Mouse (Mus musculus): Measurements from ENCODE around the gene Zbtb42. TPM values are rescaled to one million over a fixed set of nuclear protein-coding genes. Genes with fewer than 3 reads are reported as not detected.

Gene Zbtb42
- total and polyA plus RNA-seq, 3 experiments: 7.6 to 11.4 TPM; not detected in 1

GRCm38 (mm10) chr12:112660576-112661326 lies 17.9 kb upstream of the Zbtb42 start:
- Histone ChIP-seq H3K79me2 (ENCODE audit: control insufficient read depth, insufficient read depth, low read length, poor library complexity) (peaks cover 16% of the 10 kb centered on the region; the same call in 1 of the 2 replicates), H3K27ac (ENCODE audit: control insufficient read depth, low read depth, low read length) (no peak overlapping the region), H3K9me3 (replicated peaks; ENCODE audit: insufficient read depth, low read length) (no peaks in the 10 kb centered on the region), H3K27me3 (ENCODE audit: control insufficient read depth in 1 of 2, insufficient read depth in 2 of 2, low read length in 2 of 2) (no peaks in the 10 kb centered on the region), H3K4me3 (ENCODE audit: control insufficient read depth in 1 of 2, insufficient read depth in 1 of 2, low read depth in 2 of 2, low read length in 2 of 2) (no peak overlapping the region), H3K9ac (ENCODE audit: control insufficient read depth, low read depth, low read length, poor library complexity, severe bottlenecking) (no peak overlapping the region), H3K36me3 (ENCODE audit: control insufficient read depth in 1 of 2, insufficient read depth in 2 of 2, low read length in 2 of 2) (peaks cover 0 to 50% of the 10 kb centered on the region in 2 experiments; a peak in 2 of 4 replicates), H3K4me1 (ENCODE audit: control insufficient read depth in 1 of 2, insufficient read depth in 2 of 2, low read length in 2 of 2) (no peaks in the 10 kb centered on the region)
- no peak for TF ChIP-seq POLR2AphosphoS5 (IDR thresholded peaks at IDR 0.05; ENCODE audit: borderline replicate concordance, low read depth, low read length)
- TF ChIP-seq KAT2A (conservative IDR thresholded peaks at IDR 0.05; ENCODE audit: low read depth, low read length): no peak
- TF ChIP-seq USF2 (IDR thresholded peaks at IDR 0.05; ENCODE audit: borderline replicate concordance in 1 of 2, insufficient read depth in 1 of 2, low read depth in 1 of 2, low read length in 2 of 2): no peak
- TF ChIP-seq POLR2AphosphoS2 (IDR thresholded peaks at IDR 0.05; ENCODE audit: low read length): no peak
- no peak for TF ChIP-seq ETS1 (IDR thresholded peaks at IDR 0.05; ENCODE audit: low read depth, low read length)
- no peak for TF ChIP-seq RAD21 (IDR thresholded peaks at IDR 0.05; ENCODE audit: low read depth, low read length)
- TF ChIP-seq CHD1 (IDR thresholded peaks at IDR 0.05; ENCODE audit: low read depth, low read length): no peak
- no peak for TF ChIP-seq ZNF384 (IDR thresholded peaks at IDR 0.05; ENCODE audit: low read depth, low read length)
- no peak for TF ChIP-seq TCF12 (IDR thresholded peaks at IDR 0.05; ENCODE audit: low read depth, low read length)
- no peak for TF ChIP-seq USF1 (IDR thresholded peaks at IDR 0.05; ENCODE audit: low read depth, low read length)
- TF ChIP-seq MXI1 (IDR thresholded peaks at IDR 0.05; ENCODE audit: low read depth, low read length): no peak
- TF ChIP-seq NELFE (IDR thresholded peaks at IDR 0.05; ENCODE audit: low read depth, low read length): no peak
- TF ChIP-seq BHLHE40 (IDR thresholded peaks at IDR 0.05; ENCODE audit: borderline replicate concordance, low read depth, low read length): no peak
- DNase-seq (ENCODE audit: low read depth, low spot score): no peak

- no peaks in the 10 kb centered on the region for H3K4me1 ChIP-seq (ENCODE audit: control insufficient read depth in 1 of 2, insufficient read depth in 2 of 2, low read length in 2 of 2)
- no peak for TF ChIP-seq GABPA (IDR thresholded peaks at IDR 0.05; ENCODE audit: low read depth, low read length)
- TF ChIP-seq ELF1 (IDR thresholded peaks at IDR 0.05; ENCODE audit: low read depth, low read length): no peak
- TF ChIP-seq USF1 (IDR thresholded peaks at IDR 0.05; ENCODE audit: low read depth, low read length): no peak
- TF ChIP-seq RCOR1 (IDR thresholded peaks at IDR 0.05; ENCODE audit: low read depth, low read length): no peak
- TF ChIP-seq NRF1 (IDR thresholded peaks at IDR 0.05; ENCODE audit: insufficient read depth, low read depth, low read length, poor library complexity, severe bottlenecking): no peak
- TF ChIP-seq CHD2 (IDR thresholded peaks at IDR 0.05; ENCODE audit: low read length): no peak
- TF ChIP-seq RAD21 (IDR thresholded peaks at IDR 0.05; ENCODE audit: low read depth, low read length): no peak
- TF ChIP-seq TBP (IDR thresholded peaks at IDR 0.05; ENCODE audit: low read depth, low read length): no peak
- TF ChIP-seq CHD1 (IDR thresholded peaks at IDR 0.05; ENCODE audit: low read depth, low read length): no peak
- no peak for TF ChIP-seq ZKSCAN1 (IDR thresholded peaks at IDR 0.05; ENCODE audit: low read depth, low read length)
- no peak for TF ChIP-seq ZC3H11A (IDR thresholded peaks at IDR 0.05; ENCODE audit: low read depth, low read length)
- TF ChIP-seq MYB (IDR thresholded peaks at IDR 0.05; ENCODE audit: low read depth, low read length): no peak
- no peak for TF ChIP-seq HCFC1 (IDR thresholded peaks at IDR 0.05; ENCODE audit: low read depth, low read length)
- no peak for TF ChIP-seq E2F4 (IDR thresholded peaks at IDR 0.05; ENCODE audit: borderline replicate concordance, low read depth, low read length)
- TF ChIP-seq NELFE (IDR thresholded peaks at IDR 0.05; ENCODE audit: low read depth, low read length): no peak
- TF ChIP-seq CTCF (IDR thresholded peaks at IDR 0.05 in 2 of 3, conservative IDR thresholded peaks at IDR 0.05 in 1 of 3; ENCODE audit: control insufficient read depth in 1 of 3, insufficient read depth in 1 of 3, low read depth in 2 of 3, low read length in 3 of 3, poor library complexity in 1 of 3, severe bottlenecking in 1 of 3): no peak
- no peak for TF ChIP-seq MEF2A (IDR thresholded peaks at IDR 0.05; ENCODE audit: extremely low read depth, insufficient replicate concordance, low read depth, low read length, poor library complexity, severe bottlenecking)
- TF ChIP-seq USF2 (IDR thresholded peaks at IDR 0.05; ENCODE audit: borderline replicate concordance in 1 of 2, insufficient read depth in 1 of 2, low read depth in 1 of 2, low read length in 2 of 2): no peak
- no peak for DNase-seq (ENCODE audit: low read depth, low spot score)
- H3K4me3 ChIP-seq (ENCODE audit: control insufficient read depth in 1 of 2, insufficient read depth in 1 of 2, low read depth in 2 of 2, low read length in 2 of 2): no peak overlapping the region
- H3K9me3 ChIP-seq (replicated peaks; ENCODE audit: insufficient read depth, low read length): no peaks in the 10 kb centered on the region
- no peaks in the 10 kb centered on the region for H3K27me3 ChIP-seq (ENCODE audit: control insufficient read depth in 1 of 2, insufficient read depth in 2 of 2, low read length in 2 of 2)
- no peak overlapping the region for H3K27ac ChIP-seq (ENCODE audit: control insufficient read depth, low read depth, low read length)
- peaks cover 18% of the 10 kb centered on the region; the same call in 1 of the 2 replicates for H3K79me2 ChIP-seq (ENCODE audit: control insufficient read depth, insufficient read depth, low read length, poor library complexity)
- peaks cover 0 to 49% of the 10 kb centered on the region in 2 experiments; a peak in 2 of 4 replicates for H3K36me3 ChIP-seq (ENCODE audit: control insufficient read depth in 1 of 2, insufficient read depth in 2 of 2, low read length in 2 of 2)
- H3K9ac ChIP-seq (ENCODE audit: control insufficient read depth, low read depth, low read length, poor library complexity, severe bottlenecking): no peak overlapping the region
Measured at GRCm38 (mm10) chr12:112661327-112661605, 17.4 kb upstream of the Zbtb42 start.
